Comparison of ENCODE assay signal across 19 mouse cellular contexts in genomic region chr5:106420871-106421270, GRCm38 (mm10). TPM values are rescaled to one million over a fixed set of nuclear protein-coding genes. Genes with fewer than 3 reads are reported as not detected.
DNase-seq lines count a peak whose midpoint lies in the region; ATAC-seq lines count a peak whose summit lies in the region.
"Had no signal": no experiment of that assay in that cellular context is flagged by ENCODE, and none has a peak within 500 bp of the region (broad histone marks: within the 10 kb centered on the region; RNA-seq: fewer than 3 reads in every experiment).

No protein-coding gene starts in this region.

- no peaks in the 10 kb centered on the region; the same call in 1 of the 2 replicates for H3K9me3 ChIP-seq in heart, embryonic 12.5 days (replicated peaks)
- H3K9me3 ChIP-seq: embryonic facial prominence, embryonic 12.5 days; midbrain, embryonic 15.5 days; neural tube, embryonic 13.5 days had no signal

- DNase-seq in layer of hippocampus, adult 11-12 months (ENCODE audit: low spot score): peak; percentile 11
- no peak for DNase-seq in layer of hippocampus, postnatal 25 days (ENCODE audit: extremely low spot score in 1 of 2, low spot score in 1 of 2)
- DNase-seq in cerebellum, adult 9-11 months: peak; percentile 89
- DNase-seq in layer of hippocampus, adult 9-11 months: peak; percentile 44
- no peak for DNase-seq in adrenal gland, postnatal 10 days
- no peak for DNase-seq in B cell, adult 2 months
- DNase-seq: gastrocnemius, postnatal 25 days; kidney, postnatal 14 days; lung, postnatal 36 days; thymus, postnatal 4 days had no signal

- no peak overlapping the region for H3K4me3 ChIP-seq in heart, embryonic 12.5 days
- H3K4me3 ChIP-seq: embryonic facial prominence, embryonic 12.5 days; midbrain, embryonic 15.5 days; neural tube, embryonic 13.5 days had no signal

- no peak overlapping the region for H3K27ac ChIP-seq in heart, embryonic 12.5 days (ENCODE audit: poor library complexity, severe bottlenecking)
- H3K27ac ChIP-seq: embryonic facial prominence, embryonic 12.5 days; midbrain, embryonic 15.5 days; neural tube, embryonic 13.5 days had no signal

- no peaks in the 10 kb centered on the region for H3K4me1 ChIP-seq in heart, embryonic 12.5 days (replicated peaks)
- H3K4me1 ChIP-seq: embryonic facial prominence, embryonic 12.5 days; midbrain, embryonic 15.5 days; neural tube, embryonic 13.5 days had no signal

- H3K9ac ChIP-seq in heart, embryonic 12.5 days: no peak overlapping the region
- H3K9ac ChIP-seq: embryonic facial prominence, embryonic 12.5 days; midbrain, embryonic 15.5 days; neural tube, embryonic 13.5 days had no signal

- H3K27me3 ChIP-seq in heart, embryonic 12.5 days (replicated peaks): no peaks in the 10 kb centered on the region
- H3K27me3 ChIP-seq: midbrain, embryonic 15.5 days; neural tube, embryonic 13.5 days had no signal

- ATAC-seq in cerebellum, adult (ENCODE audit: insufficient number of reproducible peaks, low FRiP score, low TSS enrichment): peak; percentile 77; the same call in 1 of the 2 replicates
- no peak for ATAC-seq in heart, embryonic 12.5 days (ENCODE audit: insufficient number of reproducible peaks, low FRiP score)
- ATAC-seq: midbrain, embryonic 15.5 days had no signal

- 80% methylated on average over 8 of the region's 8 CpGs for WGBS in heart, embryonic 12.5 days

- H3K36me3 ChIP-seq in heart, embryonic 12.5 days: no peaks in the 10 kb centered on the region
- H3K36me3 ChIP-seq: embryonic facial prominence, embryonic 12.5 days; midbrain, embryonic 15.5 days; neural tube, embryonic 13.5 days had no signal

- H3K4me2 ChIP-seq in heart, embryonic 12.5 days: no peak overlapping the region
- H3K4me2 ChIP-seq: embryonic facial prominence, embryonic 12.5 days; heart, embryonic 11.5 days; midbrain, embryonic 15.5 days; neural tube, embryonic 13.5 days had no signal

RNA-seq across cellular contexts. Expression of gene Barhl2, which starts 37.1 kb away (rescaled TPM):
- total RNA-seq in layer of hippocampus, postnatal 25 days (2021): under 1 TPM; 0.12 to 0.26 TPM
- not detected in 2 replicates for polyA plus RNA-seq in heart, embryonic 12.5 days (2016; fragmentation: Nextera tagmentation; extraction: Ambion mirVana)
- not detected for total RNA-seq in adrenal gland, postnatal 10 days (2021)
- total RNA-seq: gastrocnemius, postnatal 25 days had no signal
- polyA plus RNA-seq: embryonic facial prominence, embryonic 12.5 days; heart, embryonic 11.5 days; limb, embryonic 11.5 days; liver, embryonic 16.5 days; stomach, embryonic 14.5 days had no signal

Comparison
In these comparisons a context has a peak if more than half of its experiments do, and no peak if none do; other contexts are left out.
1. DNase-seq: peak in layer of hippocampus, adult 11-12 months (single experiment), cerebellum, adult 9-11 months (single experiment) and layer of hippocampus, adult 9-11 months (single experiment); none in layer of hippocampus, postnatal 25 days (0 of 2), adrenal gland, postnatal 10 days (single experiment) and B cell, adult 2 months (0 of 2).